Mouse (Mus musculus): ENCODE measurements at regions not wholly inside any gene's neighbourhood (a gene's known extent, or its start where the extent isn't known, plus 50 kb on each side); places are given as distances from the start of the nearest gene placed in this dataset.

- H3K4me1 ChIP-seq (replicated peaks; ENCODE audit: control insufficient read depth, insufficient read depth, low read length), result no peaks in the 10 kb centered on the region
- TF ChIP-seq CTCF (IDR thresholded peaks at IDR 0.05; ENCODE audit: low read depth), result peak; percentile 21; the same call in 1 of the 2 replicates
- no peak for ATAC-seq
- 32% methylated on average over 2 of the region's 2 CpGs for WGBS
- no peaks in the 10 kb centered on the region for H3K27me3 ChIP-seq (replicated peaks; ENCODE audit: control insufficient read depth, insufficient read depth, low read length)
- H3K36me3 ChIP-seq (ENCODE audit: control insufficient read depth, insufficient read depth), result no peaks in the 10 kb centered on the region
- H3K9ac ChIP-seq (ENCODE audit: low read depth, low read length), result no peak overlapping the region
- no peaks in the 10 kb centered on the region for H3K9me3 ChIP-seq (ENCODE audit: control insufficient read depth)
- no peak overlapping the region for H3K4me3 ChIP-seq (ENCODE audit: low read depth, low read length)
- H3K4me2 ChIP-seq (replicated peaks; ENCODE audit: low read depth), result no peak overlapping the region
- H3K27ac ChIP-seq (ENCODE audit: low read depth, low read length), result no peak overlapping the region
These were observed 1223.0 kb downstream of the Dnajb9 start for GRCm38 (mm10) chr12:42987018-42987606.

GRCm38 (mm10) chr12:42986505-42986904 is 1223.6 kb downstream of the Dnajb9 start:
- Histone ChIP-seq H3K27me3 (replicated peaks; ENCODE audit: control insufficient read depth, insufficient read depth, low read length) (no peaks in the 10 kb centered on the region), H3K4me2 (replicated peaks; ENCODE audit: low read depth) (no peak overlapping the region), H3K4me3 (ENCODE audit: low read depth, low read length) (no peak overlapping the region), H3K4me1 (replicated peaks; ENCODE audit: control insufficient read depth, insufficient read depth, low read length) (no peaks in the 10 kb centered on the region), H3K27ac (ENCODE audit: low read depth, low read length) (no peak overlapping the region), H3K9ac (ENCODE audit: low read depth, low read length) (no peak overlapping the region), H3K9me3 (ENCODE audit: control insufficient read depth) (no peaks in the 10 kb centered on the region), H3K36me3 (ENCODE audit: control insufficient read depth, insufficient read depth) (no peaks in the 10 kb centered on the region)
- no peak for TF ChIP-seq CTCF (IDR thresholded peaks at IDR 0.05; ENCODE audit: low read depth)
- 61% methylated on average over 1 of the region's 1 CpGs for WGBS
- ATAC-seq, result no peak

GRCm38 (mm10) chr12:42986096-42986495 is 1224.0 kb downstream of the Dnajb9 start:
- ATAC-seq, result no peak
- WGBS, result 83% methylated on average over 1 of the region's 1 CpGs
- Histone ChIP-seq H3K27ac (ENCODE audit: low read depth, low read length) (no peak overlapping the region), H3K9ac (ENCODE audit: low read depth, low read length) (no peak overlapping the region), H3K9me3 (ENCODE audit: control insufficient read depth) (no peaks in the 10 kb centered on the region), H3K36me3 (ENCODE audit: control insufficient read depth, insufficient read depth) (no peaks in the 10 kb centered on the region), H3K4me2 (replicated peaks; ENCODE audit: low read depth) (no peak overlapping the region), H3K4me3 (ENCODE audit: low read depth, low read length) (no peak overlapping the region), H3K4me1 (replicated peaks; ENCODE audit: control insufficient read depth, insufficient read depth, low read length) (no peaks in the 10 kb centered on the region), H3K27me3 (replicated peaks; ENCODE audit: control insufficient read depth, insufficient read depth, low read length) (no peaks in the 10 kb centered on the region)
- TF ChIP-seq CTCF (IDR thresholded peaks at IDR 0.05; ENCODE audit: low read depth), result no peak

GRCm38 (mm10) chr12:42978828-42979227 is 1231.3 kb downstream of the Dnajb9 start:
- ATAC-seq, result no peak
- H3K27ac ChIP-seq (ENCODE audit: low read depth, low read length), result no peak overlapping the region
- no peak overlapping the region for H3K4me2 ChIP-seq (replicated peaks; ENCODE audit: low read depth)
- H3K4me1 ChIP-seq (replicated peaks; ENCODE audit: control insufficient read depth, insufficient read depth, low read length), result no peaks in the 10 kb centered on the region
- no peaks in the 10 kb centered on the region for H3K27me3 ChIP-seq (replicated peaks; ENCODE audit: control insufficient read depth, insufficient read depth, low read length)
- no peaks in the 10 kb centered on the region for H3K36me3 ChIP-seq (ENCODE audit: control insufficient read depth, insufficient read depth)
- WGBS, result 79% methylated on average over 3 of the region's 3 CpGs
- no peak overlapping the region for H3K4me3 ChIP-seq (ENCODE audit: low read depth, low read length)
- no peak for TF ChIP-seq CTCF (IDR thresholded peaks at IDR 0.05; ENCODE audit: low read depth)
- H3K9ac ChIP-seq (ENCODE audit: low read depth, low read length), result no peak overlapping the region
- no peaks in the 10 kb centered on the region for H3K9me3 ChIP-seq (ENCODE audit: control insufficient read depth)

GRCm38 (mm10) chr12:42972766-42973165 is 1237.4 kb downstream of the Dnajb9 start:
- 0 out of 2 replicates have a peak, but pooled peaks have one; percentile 2 for TF ChIP-seq CTCF (IDR thresholded peaks at IDR 0.05; ENCODE audit: low read depth)
- no peak overlapping the region for H3K4me3 ChIP-seq (ENCODE audit: low read depth, low read length)
- no peak for ATAC-seq
- no peak overlapping the region for H3K27ac ChIP-seq (ENCODE audit: low read depth, low read length)
- no peaks in the 10 kb centered on the region for H3K36me3 ChIP-seq (ENCODE audit: control insufficient read depth, insufficient read depth)
- 51% methylated on average over 4 of the region's 4 CpGs for WGBS
- H3K4me1 ChIP-seq (replicated peaks; ENCODE audit: control insufficient read depth, insufficient read depth, low read length), result no peaks in the 10 kb centered on the region
- H3K9ac ChIP-seq (ENCODE audit: low read depth, low read length), result no peak overlapping the region
- no peak overlapping the region for H3K4me2 ChIP-seq (replicated peaks; ENCODE audit: low read depth)
- no peaks in the 10 kb centered on the region for H3K9me3 ChIP-seq (ENCODE audit: control insufficient read depth)
- H3K27me3 ChIP-seq (replicated peaks; ENCODE audit: control insufficient read depth, insufficient read depth, low read length), result no peaks in the 10 kb centered on the region

GRCm38 (mm10) chr12:42961535-42961934 is 1248.6 kb downstream of the Dnajb9 start:
- 62% methylated on average over 2 of the region's 2 CpGs for WGBS
- Histone ChIP-seq H3K9ac (ENCODE audit: low read depth, low read length) (no peak overlapping the region), H3K4me2 (replicated peaks; ENCODE audit: low read depth) (no peak overlapping the region), H3K9me3 (ENCODE audit: control insufficient read depth) (no peaks in the 10 kb centered on the region), H3K4me3 (ENCODE audit: low read depth, low read length) (no peak overlapping the region), H3K27me3 (replicated peaks; ENCODE audit: control insufficient read depth, insufficient read depth, low read length) (no peaks in the 10 kb centered on the region), H3K27ac (ENCODE audit: low read depth, low read length) (no peak overlapping the region), H3K4me1 (replicated peaks; ENCODE audit: control insufficient read depth, insufficient read depth, low read length) (no peaks in the 10 kb centered on the region), H3K36me3 (ENCODE audit: control insufficient read depth, insufficient read depth) (no peaks in the 10 kb centered on the region)
- TF ChIP-seq CTCF (IDR thresholded peaks at IDR 0.05; ENCODE audit: low read depth), result no peak
- ATAC-seq, result no peak

- WGBS, result 76% methylated on average over 2 of the region's 2 CpGs
- Histone ChIP-seq H3K9me3 (ENCODE audit: control insufficient read depth) (no peaks in the 10 kb centered on the region), H3K4me1 (replicated peaks; ENCODE audit: control insufficient read depth, insufficient read depth, low read length) (no peaks in the 10 kb centered on the region), H3K4me2 (replicated peaks; ENCODE audit: low read depth) (no peak overlapping the region), H3K27ac (ENCODE audit: low read depth, low read length) (no peak overlapping the region), H3K4me3 (ENCODE audit: low read depth, low read length) (no peak overlapping the region), H3K36me3 (ENCODE audit: control insufficient read depth, insufficient read depth) (no peaks in the 10 kb centered on the region), H3K27me3 (replicated peaks; ENCODE audit: control insufficient read depth, insufficient read depth, low read length) (no peaks in the 10 kb centered on the region), H3K9ac (ENCODE audit: low read depth, low read length) (no peak overlapping the region)
- no peak for TF ChIP-seq CTCF (IDR thresholded peaks at IDR 0.05; ENCODE audit: low read depth)
- ATAC-seq, result no peak
These were observed 1262.2 kb downstream of the Dnajb9 start for GRCm38 (mm10) chr12:42947961-42948360.
